Mouse (Mus musculus) layer of hippocampus, adult 9-11 months (tissue): ENCODE data around the gene Fcf1.

Source experiments
- DNase-seq: peaks from one replicate; pipeline ENCODE4 v3.0.0; 2022

Fcf1 gene

DNA sequence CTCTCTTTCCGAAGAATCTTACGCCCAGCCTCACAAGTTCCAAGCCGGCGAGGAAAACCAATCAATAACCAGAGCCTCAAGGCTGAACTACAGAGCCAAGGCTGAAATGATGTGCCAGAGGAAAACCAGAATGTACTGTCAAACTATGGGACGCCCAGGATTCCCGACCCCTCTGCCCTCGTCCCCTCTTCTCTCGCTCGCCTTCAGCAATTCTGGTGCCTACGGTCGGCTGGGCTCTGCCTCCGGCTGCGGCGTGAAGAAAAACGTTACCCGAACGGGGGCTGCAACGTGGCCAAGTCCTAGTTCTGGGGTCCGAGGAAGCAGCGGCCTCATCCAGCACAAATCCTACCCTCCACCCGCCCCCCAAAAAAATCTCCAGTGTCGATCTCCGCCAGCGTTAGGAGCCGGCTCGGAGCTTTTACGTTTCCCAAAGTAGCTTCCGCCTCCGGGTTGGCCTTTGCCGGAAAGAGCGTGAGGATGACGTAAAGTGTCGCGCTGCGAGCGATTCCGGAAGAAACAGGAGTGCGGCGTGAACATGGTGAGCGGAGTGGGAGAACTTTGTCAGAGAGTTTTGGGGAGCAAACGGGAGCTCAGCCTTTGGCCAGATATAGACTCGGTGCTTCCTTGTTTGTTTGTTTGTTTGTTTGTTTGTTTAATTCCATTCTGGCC is at the start of gene Fcf1, which contains the start of gene Arel1:
TSS of gene Fcf1 (plus strand) at position 470 of the 669 bp plus-strand sequence.
TSS of gene Arel1 (minus strand) at position 473 of the 669 bp plus-strand sequence.
- peak; percentile 89 for DNase-seq

DNA sequence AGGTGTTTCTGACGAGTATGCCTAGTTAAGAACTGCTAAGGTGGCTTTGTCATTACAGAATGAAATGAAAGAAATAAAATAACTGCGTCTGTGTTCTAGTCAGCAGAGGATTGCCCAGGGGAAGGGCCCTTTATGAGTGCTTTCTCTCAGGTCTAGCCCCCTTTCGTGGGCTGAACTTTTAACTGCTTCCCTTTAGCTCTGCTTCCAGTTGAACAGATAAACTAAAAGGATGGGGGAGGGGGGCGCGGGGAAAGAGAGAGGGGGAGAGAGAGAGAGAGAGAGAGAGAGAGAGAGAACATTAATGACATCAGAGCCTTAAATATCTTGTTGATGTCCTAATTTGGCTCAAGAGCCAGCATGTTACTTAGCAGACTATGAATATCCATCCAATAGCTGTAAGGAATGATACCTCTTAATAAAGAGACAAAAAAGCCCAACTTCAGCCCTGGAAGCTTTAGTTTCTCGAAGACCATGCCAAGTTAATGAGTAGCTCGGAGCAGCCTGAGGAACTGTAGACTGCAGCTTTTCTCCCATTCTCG is 48.7 kb upstream of the Fcf1 start:
- DNase-seq, result no peak

DNA sequence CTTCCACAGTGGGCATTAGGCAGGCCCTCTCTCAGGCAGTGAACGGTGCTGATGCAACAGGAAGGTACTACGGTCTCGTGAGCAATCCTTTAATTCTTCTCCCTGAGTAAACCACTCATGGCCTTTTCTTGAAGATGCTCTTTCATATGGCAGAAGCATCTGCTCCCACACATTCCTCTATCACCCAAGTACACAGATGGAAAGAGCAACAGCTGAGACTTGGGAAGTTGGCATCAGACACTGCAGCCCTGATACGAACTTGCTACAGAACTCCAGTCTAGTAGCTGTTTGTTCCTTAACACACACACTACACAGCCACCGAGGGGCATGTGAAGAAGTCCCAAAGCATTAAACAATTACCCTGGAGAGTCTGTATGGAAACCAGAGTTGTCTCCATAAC is 46.4 kb upstream of the Fcf1 start:
- DNase-seq, result peak; percentile 39

DNA sequence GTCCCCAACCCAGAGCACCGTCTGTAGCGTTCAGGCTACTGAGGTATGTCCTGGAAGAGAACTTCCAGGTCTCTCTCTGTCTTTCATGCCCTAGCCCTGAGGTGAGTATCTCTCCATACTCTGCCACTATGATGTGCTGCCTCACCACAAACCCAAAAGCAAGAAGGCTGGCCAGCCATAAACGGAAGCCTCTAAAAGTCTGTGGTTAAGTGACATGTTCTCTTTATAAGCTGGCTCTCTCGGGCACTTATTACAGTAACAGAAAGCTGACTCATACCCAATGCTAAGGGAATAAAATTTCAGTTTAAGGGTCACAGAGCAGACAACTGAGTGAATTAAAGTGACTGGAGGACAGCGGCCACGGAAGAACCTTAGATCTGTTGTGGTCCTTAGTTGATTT is 44.2 kb upstream of the Fcf1 start:
- DNase-seq, result no peak

DNA sequence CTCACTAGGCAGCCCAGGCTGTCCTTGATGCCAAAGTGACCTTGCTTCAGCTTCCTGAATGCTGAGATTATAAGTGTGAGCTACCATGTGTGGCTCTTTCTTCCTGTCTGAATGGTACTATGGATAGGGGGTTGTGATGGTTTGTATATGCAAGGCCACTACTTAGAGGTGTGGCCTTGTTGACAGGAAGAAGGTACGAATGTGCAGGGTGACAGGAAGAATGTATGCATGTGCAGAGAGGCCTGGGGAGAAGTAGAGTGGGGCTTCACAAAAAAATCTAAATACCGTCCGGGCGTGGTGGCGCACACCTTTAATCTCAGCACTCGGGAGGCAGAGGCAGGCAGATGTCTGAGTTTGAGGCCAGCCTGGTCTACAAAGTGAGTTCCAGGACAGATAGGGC is 38.5 kb upstream of the Fcf1 start:
- DNase-seq, result no peak

DNA sequence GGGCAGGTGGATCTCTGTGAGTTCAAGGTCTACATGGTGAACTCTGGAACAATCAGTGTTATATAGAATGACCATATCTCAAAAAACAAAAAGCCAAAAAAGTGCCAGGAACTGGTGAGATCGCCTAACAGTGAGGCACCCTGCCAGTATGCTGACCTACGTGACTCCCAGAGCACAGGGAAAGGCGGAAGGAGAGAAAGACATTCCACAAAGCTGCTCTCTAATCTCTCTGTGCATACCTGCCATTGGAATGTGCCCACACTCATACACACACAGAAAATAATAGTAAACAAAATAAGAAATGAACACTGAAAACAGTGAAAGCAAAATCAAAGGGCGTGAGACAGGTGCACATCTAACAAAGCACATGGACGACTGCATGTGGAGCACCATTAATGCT is 35.4 kb upstream of the Fcf1 start:
- DNase-seq, result no peak

DNA sequence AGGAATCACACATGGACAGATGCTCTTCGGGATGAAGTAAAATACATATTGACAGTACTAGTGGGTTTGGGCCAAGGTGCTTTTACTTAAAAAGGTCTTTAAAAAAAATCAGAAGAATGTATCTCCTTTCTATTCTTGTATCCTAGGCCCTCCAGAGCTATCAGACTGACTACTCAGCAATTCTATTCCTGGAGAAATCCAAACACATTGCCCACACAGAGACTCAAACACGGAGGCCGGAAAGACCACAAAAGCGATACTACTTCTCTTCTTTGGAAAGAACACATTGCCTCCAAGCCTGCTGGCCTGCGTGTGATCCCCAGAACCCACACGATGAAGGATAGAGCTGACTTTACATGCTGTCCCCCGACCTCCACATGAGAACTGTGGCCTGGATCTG is 31.6 kb upstream of the Fcf1 start:
- DNase-seq, result no peak

DNA sequence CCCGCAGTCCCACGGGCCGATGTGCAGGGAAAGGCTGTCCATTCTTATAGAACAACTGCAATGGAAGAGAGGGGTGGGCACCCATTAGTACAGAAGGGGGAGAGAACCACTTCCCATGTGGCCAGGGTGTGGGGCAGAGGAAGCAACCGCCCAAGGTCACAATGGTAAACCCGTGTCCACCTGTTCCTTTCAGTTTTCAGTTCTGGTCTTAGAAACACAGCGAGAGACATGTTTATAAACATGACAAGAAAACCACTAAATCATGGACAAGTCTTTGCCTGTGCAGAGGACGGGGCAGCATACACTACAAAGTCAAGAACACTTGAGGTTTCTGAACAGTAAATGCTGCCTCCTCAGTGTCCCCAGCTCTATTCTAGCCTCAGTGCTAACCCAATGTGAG is 30.4 kb upstream of the Fcf1 start:
- DNase-seq, result no peak

DNA sequence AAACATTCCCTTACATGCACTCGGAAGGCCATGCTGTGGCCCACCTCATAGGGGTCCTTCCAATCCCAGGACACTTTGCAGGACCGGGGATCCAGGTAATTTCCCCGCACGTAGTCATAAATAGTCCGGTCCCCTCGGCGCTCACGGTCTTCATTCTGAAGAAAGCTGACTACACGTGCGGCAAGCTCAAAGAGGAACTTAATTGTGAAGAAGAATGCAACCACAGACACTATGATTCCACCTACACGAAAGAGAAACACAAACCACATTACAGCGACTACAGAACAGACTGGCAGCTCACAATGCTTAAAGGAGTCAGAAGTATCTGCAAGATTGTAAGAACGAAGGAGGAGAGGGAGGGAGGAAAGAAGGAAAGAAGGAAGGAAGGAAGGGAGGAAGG is 29.0 kb upstream of the Fcf1 start:
- no peak for DNase-seq

DNA sequence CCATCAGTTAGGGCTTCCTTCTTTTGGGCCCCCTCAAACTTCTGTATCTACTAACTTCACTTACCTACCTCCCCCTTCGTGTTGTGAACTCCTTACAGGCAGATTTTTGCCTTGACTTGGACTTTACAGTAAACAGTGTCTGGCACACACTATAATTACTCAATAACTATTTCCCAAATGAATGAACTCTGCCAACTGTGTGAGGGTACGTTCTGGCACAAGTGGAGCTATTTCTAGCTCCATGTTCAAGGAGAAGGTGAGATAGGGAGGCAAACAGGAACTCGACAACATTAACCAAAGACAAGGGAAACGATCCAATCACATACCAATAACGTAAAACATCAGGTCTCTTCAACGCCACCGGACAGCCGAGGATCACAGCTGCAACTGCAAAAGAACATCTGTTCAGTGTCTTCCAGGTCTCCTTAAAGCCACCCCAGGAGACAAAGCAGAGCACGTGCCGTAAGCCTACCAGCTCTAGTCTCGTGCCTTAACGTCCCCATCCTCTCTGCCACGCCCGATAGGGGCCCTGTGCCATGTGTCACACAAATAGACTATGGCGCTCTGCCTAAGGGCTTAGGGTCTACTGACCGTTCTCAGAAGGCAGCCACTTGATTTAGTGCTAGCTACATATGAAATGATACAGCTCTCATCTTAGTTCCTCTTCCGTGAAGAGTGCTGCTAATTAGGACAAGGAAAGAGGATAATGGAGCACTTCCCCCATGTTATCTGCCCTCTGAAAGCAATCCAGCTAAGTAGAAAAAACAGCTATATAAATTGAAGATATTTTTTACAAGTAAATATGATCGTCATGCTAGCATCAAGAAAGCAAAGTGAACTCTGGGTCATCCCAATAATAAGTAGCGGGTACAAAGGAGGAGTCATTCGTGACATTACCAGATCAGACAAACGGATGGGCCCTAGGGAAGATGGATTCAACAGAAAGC is 27.4 kb upstream of the Fcf1 start:
- no peak for DNase-seq

DNA sequence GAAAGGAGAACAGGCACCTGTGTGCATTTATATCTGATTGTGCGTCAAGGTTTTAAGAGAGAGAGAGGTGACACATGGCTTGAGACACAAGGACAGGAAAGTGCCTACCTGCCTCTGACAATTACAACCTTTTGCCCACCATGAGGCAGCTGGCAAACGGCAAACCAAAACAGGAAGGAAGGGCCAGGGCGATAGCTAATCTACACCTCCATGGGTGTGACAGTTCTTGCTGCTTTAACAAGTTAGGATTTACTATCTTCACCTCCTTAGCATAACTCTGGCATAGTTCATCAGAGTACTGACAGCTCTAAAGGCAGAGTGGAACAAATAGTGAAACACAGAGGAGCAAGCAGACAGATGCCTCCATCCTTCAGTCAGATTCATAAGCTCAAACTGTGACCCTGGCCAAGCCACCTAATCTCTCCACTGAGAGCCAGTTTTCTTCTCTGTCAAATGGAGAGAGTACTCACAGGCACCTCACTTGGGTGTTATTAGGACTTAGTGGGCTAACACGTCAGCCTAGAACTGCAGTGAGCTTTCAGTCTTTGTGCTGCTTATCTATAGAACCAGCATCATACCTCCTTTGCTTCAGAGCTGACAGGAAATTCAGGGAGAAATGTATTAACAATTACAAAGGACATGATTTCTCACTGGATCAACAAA is 26.4 kb upstream of the Fcf1 start:
- DNase-seq, result no peak

DNA sequence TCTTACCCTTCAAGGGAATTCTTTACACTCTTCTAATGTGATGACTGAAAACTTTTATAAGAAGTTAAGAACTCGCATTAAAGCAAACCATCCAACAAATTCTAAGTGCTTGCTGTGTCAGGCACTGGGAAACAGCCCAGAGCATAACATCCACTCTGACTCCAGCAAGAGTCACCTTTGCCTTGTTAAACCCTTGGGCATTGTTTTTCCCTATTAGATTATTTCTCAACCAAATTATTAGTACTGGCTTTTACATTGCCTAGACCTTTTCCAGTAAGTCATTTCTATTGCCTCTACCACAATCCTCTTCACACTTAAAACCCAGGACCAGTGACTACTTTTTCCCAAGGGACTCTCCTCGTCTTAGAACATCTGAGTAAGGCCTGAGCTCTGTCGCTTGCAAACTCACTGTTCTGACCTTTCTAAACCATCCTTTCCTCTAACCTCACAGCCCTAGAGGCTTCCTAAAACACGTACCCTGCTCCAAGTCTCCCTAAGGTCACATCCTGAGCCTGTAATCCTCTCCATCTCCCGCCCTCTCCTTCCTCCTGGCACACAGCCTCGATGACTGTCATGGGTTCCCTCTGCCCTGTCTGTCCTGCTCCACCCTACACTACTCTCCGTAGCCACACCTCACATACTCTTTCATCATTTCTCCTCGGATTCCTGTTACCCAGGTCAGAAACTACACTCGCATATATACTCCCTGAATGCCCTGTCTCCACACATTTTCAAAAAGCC is 25.7 kb upstream of the Fcf1 start:
- no peak for DNase-seq

DNA sequence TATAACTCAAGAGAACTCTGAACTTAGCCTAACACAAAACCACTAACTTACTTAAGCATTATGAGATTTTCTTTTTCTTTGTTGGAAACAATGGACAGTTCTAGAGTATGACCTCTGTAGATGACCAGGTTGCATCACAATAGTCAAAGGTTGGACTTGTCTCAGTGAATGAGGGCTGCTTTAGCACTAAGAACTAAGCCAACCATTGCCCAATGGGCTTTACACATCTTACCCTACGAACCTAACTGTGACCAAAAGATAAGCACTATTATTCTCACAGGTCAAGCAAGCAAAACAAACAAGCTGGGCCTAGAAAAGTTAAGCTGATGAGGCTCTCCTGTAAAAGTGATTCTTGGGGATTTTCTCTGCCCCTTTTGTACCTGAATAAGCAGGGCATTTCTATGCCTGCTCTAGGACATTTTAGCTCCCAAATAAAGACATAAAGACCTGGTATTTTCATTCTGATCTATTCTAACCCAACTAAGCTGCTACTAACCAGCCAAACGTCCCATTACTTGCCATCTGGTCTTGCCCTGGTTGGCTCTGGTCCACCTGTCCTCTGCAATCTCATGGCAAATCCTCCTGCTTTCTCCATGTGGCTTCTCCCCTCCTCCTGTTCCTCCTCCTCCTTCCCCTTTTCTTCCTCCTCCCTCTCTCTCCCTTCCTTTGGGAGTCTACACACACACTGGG is 22.7 kb upstream of the Fcf1 start:
- DNase-seq, result no peak

DNA sequence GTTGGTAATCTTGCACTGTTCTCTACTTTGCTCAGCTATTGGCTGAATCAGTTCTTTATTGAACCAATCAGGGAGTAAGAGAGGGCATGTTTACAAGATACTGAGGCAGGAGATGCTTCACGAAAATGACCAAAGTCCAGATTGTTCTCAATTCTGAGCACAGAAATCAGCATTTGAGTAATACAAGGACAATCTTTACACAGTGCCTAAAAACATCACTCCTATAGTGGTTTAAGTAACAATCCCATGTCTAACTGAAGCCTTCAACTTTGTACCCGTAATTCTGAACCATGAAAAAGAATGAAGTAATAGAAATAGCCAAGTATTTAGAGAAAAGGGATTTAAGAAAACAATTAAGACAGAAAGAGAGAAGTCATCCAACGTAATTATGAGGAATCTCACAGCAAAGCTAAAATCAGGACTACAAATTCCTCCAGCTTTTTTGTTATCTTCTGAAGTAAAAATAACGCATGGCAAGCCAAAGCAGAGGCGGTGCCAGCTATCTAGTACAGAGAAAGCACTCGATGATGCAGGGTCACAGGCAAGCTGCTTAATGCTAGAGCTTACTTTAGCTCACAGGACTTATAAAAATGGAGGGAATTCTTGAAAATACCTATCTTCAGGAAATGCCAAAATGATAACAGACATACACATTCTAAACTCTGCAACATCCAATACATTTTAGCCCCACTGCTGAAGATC is 22.0 kb upstream of the Fcf1 start:
- no peak for DNase-seq

DNA sequence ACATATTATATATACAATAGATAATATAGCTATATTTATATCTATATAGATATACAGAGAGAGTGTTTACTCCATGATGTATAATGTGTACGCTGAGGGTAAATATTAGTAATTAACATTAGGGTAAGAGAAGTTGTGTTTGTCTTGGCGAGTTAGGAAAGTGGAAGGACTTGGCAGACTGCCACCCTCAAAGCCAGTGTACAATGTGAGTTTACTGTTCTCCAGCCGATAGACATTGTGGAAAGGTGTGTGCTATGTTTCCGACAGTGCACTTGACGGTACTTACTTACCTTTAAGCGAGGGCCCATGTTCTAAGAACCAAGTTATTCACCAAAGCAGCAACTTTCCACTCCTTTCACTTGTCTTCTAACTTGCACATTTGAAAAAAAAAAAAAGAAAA is 19.9 kb upstream of the Fcf1 start:
- no peak for DNase-seq

DNA sequence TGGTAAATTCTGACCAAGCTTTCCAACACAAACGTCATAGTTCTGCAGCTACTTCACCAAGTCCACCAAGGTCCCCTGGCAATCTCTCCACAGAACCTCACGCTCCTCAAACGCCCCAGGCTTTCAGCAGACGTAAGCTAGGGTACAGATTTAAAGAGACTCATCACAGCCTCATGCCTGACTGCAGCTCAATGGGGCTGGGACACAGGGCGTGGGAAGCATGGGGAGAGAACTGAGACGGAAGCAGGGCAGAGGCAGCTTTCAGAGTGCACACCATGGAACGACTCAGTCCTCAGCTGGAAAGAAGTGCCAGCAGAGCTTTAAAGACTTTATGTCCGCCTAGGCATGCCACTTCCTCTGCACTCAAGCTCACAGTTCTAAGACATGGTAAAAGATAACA is 19.2 kb upstream of the Fcf1 start:
- DNase-seq, result no peak

DNA sequence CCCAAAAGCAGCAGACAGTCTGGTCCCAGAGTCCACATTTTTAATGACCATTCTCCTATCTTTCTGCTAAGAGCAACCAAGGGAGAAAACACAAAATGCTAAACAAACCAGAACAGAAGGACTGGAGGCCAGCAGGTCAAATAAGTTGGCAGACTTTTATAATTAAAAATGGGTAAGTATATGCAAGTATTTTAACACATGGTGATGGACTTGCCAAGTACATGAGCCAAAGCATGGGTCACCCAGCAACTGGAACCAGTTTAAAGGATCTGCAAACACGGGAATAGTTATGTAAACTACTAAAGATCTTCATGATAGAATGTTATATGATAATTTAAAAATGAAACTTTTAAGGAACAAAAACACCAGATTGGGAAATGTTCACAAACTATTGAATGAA is 18.3 kb upstream of the Fcf1 start:
- DNase-seq, result no peak

DNA sequence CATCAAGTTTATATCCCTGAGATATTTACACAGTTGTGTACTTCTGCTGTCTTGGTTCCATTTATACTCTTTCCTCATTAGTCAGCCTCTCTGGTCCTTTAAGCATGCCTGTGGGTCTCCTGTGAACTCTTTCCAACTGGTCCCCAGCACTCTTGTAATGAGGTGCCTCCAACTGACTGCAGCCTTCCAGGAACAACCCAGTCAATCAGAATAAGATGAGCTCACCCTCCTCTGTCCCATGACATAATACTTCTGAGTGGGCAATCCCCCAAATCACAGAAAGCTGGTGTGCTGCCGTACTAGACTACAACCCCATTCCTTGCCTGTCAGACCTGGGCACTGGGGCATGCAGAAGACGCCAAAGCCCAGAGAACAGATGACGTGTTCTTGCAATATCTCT is 14.4 kb upstream of the Fcf1 start:
- no peak for DNase-seq

DNA sequence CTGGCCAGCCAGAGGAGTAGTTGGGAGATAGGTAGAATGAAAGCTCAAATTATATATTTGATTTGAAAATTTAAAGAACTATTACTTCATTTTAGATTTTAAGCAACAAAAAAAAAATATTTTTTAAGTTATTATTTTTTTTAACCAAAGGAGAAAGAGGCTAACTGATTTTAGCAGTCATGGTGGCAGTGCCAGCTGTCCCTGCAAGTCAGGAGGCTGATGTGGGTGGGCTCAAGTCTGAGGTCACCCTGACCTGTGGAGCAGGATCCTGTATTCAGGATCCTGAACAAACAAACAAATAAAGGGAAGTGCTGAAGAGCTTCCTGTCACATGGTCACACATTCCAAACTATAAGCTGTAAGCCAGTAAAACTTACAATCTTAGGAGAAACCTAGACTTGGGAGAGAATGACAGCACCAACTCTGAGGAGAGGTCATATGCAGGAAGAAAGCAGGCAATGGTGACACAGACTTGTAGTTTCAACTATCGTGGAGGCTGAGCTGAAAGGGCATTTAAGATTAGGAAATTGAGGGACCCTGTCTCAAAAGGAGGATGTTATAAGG is 11.8 kb upstream of the Fcf1 start:
- DNase-seq, result no peak

DNA sequence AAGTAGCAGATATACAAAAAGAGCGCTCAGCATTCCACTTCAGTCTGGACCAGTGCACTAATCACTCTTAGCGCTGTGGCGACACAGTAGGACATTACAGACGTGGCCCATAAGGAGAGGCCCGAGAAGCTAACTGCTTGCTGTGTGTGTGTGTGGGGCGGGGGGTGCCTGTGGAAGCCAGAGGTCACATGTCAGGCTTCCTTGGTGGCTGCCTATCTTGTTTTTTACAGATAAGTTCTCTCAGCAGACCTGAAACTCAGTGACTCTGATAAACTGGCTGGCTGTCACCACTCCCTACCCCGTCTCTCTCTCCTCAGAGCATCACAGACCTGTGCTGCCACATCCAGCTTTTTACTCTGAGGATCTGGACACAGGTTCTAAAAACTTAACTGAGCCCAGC is 8.1 kb upstream of the Fcf1 start:
- no peak for DNase-seq
